Mouse (Mus musculus) neural tube, embryonic 14.5 days (tissue): ENCODE measurements around the gene Rnf157. TPM values are rescaled to one million over a fixed set of nuclear protein-coding genes. Genes with fewer than 3 reads are reported as not detected.

Experiments used
- ATAC-seq: fragments of 200-750 bp; cut with Nextera tagmentation; 2 replicates; pipeline ENCODE4 v1.8.0; 2017; ENCODE audit warnings: low read depth, mild to moderate bottlenecking, moderate TSS enrichment, moderate library complexity
- H3K27ac ChIP-seq: fragments of 300-500 bp; sonication (generic); 2 replicates; pipeline ENCODE4 v1.5.1; 2014; ENCODE audit warnings: low read depth, mild to moderate bottlenecking, control low read depth, low read length, moderate library complexity, mixed read lengths
- H3K27me3 ChIP-seq: fragments of 300-500 bp; sonication (generic); 2 replicates; pipeline ENCODE4 v1.6.1; 2014; ENCODE audit warnings: low read length; ENCODE audit not compliant: control insufficient read depth, insufficient read depth
- H3K36me3 ChIP-seq: fragments of 300-500 bp; sonication (generic); 2 replicates; pipeline ENCODE4 v1.6.1; 2014; ENCODE audit warnings: low read length, mixed read lengths; ENCODE audit not compliant: control insufficient read depth, insufficient read depth
- H3K4me1 ChIP-seq: fragments of 300-500 bp; sonication (generic); 2 replicates; pipeline ENCODE4 v1.6.1; 2014; ENCODE audit warnings: low read length; ENCODE audit not compliant: control insufficient read depth, insufficient read depth
- H3K4me2 ChIP-seq: fragments of 300-500 bp; sonication (generic); 2 replicates; pipeline ENCODE4 v1.6.1; 2014; ENCODE audit warnings: mild to moderate bottlenecking, low read depth, low read length, control low read depth
- H3K4me3 ChIP-seq: fragments of 300-500 bp; sonication (generic); 2 replicates; pipeline ENCODE4 v1.5.1; 2014; ENCODE audit warnings: low read depth, low read length, control low read depth, mixed read lengths
- H3K9ac ChIP-seq: fragments of 300-500 bp; sonication (generic); replicated peaks from 2 replicates; pipeline ENCODE4 v1.6.1; 2014; ENCODE audit warnings: low read depth, mild to moderate bottlenecking, control low read depth, low read length, mixed read lengths
- H3K9me3 ChIP-seq: fragments of 300-500 bp; sonication (generic); 2 replicates; pipeline ENCODE4 v1.6.1; 2016; ENCODE audit warnings: low read length; ENCODE audit not compliant: control insufficient read depth
- WGBS: fragments of 180-500 bp; shearing (Covaris S2); extraction: QIAGEN DNeasy Blood & Tissue Kit; methylation state at CpG from one replicate; pipeline ENCODE4 v1.1.7; 2014; 5-methylcytosine and 5-hydroxymethylcytosine counted together
- polyA plus RNA-seq: library from polyadenylated mRNA; unstranded; fragments of >200 nt; fragmentation: Nextera tagmentation; extraction: Ambion mirVana; gene quantifications from 2 replicates; pipeline ENCODE4 v1.2.1, GENCODE M21; 2014

The Rnf157 gene
- polyA plus RNA-seq, 1 experiment from 2014 or later: 63.5 TPM

DNA sequence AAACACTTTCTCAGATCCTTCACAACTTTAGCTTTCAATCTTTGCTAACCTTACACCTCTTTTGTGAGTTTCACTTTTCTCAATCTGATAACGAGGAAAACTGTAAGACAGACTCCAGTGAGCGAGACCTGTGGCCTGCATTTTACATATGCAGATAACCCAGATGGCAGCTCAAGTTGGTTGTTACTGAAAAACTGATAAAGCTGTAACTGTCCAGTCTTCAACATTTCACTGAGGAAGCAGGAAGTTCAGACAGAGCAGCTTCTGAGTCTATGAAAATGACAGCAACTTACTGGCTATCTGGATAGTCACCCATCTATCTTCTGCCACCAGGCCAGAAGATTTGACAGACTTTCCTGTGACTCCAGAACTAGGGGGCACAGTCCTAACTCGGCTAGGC, 103.2 kb downstream of the Rnf157 start:
- Histone ChIP-seq H3K27ac (no peak overlapping the region), H3K4me1 (peaks cover 5% of the 10 kb centered on the region), H3K9me3 (no peaks in the 10 kb centered on the region), H3K36me3 (0 out of 2 replicates have a peak, but pooled peaks cover 3% of the 10 kb centered on the region), H3K27me3 (no peaks in the 10 kb centered on the region), H3K4me3 (no peak overlapping the region), H3K4me2 (no peak overlapping the region), H3K9ac (no peak overlapping the region)
- no peak for ATAC-seq
- WGBS: 80% methylated on average over 3 of the region's 3 CpGs

DNA sequence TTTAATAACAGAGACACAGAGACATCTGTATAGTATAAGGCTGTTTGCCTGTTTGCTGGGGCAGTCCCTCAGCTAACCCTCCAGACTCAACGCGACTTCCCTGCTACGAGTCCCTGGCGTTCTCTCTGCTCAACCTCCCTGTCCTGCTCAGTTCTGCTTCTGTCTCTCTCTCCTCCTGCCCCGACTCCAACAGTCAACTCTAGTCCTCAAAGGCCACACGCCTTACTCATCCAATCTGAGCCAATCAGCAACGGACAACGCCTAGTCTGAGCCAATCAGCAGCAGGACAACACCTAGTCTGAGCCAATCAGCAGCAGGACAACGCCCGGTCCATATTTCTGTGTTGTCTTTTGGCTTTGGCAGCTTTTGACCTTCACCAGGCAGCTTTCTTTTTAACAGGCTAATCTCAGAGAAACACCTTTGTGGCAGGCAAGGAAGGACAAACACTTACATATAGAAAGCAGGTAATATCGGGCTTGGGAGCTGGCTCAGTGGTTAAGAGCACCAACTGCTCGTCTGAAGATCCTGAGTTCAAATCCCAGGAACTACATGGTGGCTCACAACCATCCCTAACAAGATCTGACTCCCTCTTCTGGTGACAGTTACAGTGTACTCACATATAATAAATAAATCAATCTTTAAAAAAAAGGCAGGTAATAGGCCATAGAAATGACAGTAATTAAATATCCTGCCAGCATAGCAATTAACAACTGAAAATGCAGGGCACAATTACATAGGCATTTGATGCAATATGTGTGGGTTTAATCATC, 104.9 kb downstream of the Rnf157 start:
- Histone ChIP-seq H3K27me3 (no peaks in the 10 kb centered on the region), H3K27ac (no peak overlapping the region), H3K4me3 (no peak overlapping the region), H3K9me3 (no peaks in the 10 kb centered on the region), H3K36me3 (peaks cover 12% of the 10 kb centered on the region), H3K4me2 (no peak overlapping the region), H3K4me1 (peaks cover 5% of the 10 kb centered on the region), H3K9ac (no peak overlapping the region)
- ATAC-seq: no peak
- 92% methylated on average over 12 of the region's 12 CpGs for WGBS

DNA sequence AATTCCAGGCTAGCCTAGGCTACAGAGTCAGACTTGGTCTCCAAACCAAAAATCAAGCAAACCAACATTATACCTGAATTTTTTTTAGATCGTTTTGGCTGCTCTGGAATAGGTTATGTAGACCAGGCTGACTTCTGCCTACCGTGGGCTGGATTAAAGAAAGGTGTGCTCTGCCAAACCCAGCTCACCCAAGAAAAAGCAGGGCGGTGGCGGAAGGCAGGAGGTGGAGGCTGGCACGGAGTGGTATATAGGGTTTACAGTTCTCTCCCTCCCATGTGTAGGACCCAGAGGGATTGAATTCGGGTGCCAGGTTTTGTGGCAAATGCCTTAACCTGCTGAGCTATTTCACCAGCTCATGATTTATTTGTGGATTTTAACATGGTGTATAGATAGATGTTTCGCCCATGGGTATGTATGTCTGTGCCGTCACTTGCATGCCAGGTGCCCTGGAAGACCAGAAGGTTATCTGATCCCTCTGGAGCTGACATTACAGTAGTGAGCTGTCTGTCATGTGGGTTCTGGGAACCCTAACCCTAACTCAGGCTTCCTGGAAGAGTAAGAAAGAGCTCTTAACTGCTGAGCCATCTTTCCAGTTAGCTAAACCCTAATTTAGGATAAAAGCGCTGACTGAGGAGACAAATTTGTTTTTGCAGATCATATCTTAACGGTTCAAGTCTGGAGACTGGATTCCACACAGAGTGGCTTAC, 105.7 kb downstream of the Rnf157 start, which contains the start of gene Exoc7:
TSS of gene Exoc7 (minus strand) at position 215 of the 707 bp plus-strand sequence.
- Histone ChIP-seq H3K4me3 (peak within 1 kb of the TSS; percentile 49), H3K36me3 (peaks cover 18% of the 10 kb centered on the region), H3K9me3 (no peaks in the 10 kb centered on the region), H3K27me3 (no peaks in the 10 kb centered on the region), H3K9ac (peak within 1 kb of the TSS; percentile 53), H3K4me1 (peaks cover 5% of the 10 kb centered on the region), H3K27ac (peak within 1 kb of the TSS; percentile 28; the same call in 1 of the 2 replicates), H3K4me2 (peak within 1 kb of the TSS; percentile 85)
- WGBS: 87% methylated on average over 10 of the region's 10 CpGs
- peak; percentile 29 for ATAC-seq

DNA sequence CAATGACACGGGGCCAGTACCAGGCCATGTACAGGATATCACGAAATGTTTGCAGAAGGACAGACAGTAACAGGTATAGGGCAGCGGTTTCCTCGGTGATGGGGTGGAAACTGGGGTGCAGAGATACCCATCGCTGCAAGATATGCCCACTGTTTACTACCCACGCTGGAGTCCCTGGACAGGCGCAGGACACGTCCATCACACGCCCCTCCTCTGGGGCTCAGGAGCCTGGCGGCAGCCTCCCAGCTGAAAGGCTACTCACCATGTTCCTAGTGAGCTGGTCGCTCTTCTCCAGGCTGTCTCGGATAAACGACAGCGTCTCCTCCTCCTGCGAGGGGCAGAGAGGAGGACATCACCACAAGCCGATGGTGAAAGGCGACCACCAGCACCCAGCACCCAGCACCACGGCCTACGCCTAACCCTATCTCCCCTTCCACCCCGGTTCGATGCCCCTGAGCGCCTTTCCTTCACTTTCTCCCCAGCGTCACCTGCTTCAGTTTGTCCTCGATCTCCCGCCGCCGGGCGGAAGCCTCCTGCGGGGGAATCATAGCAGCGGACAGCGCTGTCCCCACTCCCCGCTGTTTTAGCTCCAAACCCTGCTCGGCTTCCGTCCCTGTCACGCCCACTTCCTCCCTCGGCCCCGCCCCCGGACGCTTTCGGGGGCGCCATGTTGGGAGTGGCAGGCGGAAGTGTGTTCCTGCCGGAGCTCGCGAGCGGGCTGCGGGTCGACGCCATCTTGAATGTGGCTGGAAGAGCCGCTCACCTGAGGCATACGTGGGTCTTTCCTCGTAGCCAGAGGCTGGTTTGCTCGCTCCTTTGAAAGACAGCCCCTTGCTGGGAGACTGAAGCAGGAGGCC, 106.5 kb downstream of the Rnf157 start:
- peak; percentile 91 for ATAC-seq
- 3% methylated on average over 53 of the region's 53 CpGs for WGBS
- H3K27ac ChIP-seq: peak overlapping the region; percentile 28; the same call in 1 of the 2 replicates
- no peaks in the 10 kb centered on the region for H3K9me3 ChIP-seq
- H3K9ac ChIP-seq: peak overlapping the region; percentile 53
- H3K27me3 ChIP-seq: no peaks in the 10 kb centered on the region
- peaks cover 5% of the 10 kb centered on the region for H3K4me1 ChIP-seq
- H3K4me3 ChIP-seq: peak overlapping the region; percentile 49
- H3K36me3 ChIP-seq: peaks cover 21% of the 10 kb centered on the region
- H3K4me2 ChIP-seq: peak overlapping the region; percentile 85

DNA sequence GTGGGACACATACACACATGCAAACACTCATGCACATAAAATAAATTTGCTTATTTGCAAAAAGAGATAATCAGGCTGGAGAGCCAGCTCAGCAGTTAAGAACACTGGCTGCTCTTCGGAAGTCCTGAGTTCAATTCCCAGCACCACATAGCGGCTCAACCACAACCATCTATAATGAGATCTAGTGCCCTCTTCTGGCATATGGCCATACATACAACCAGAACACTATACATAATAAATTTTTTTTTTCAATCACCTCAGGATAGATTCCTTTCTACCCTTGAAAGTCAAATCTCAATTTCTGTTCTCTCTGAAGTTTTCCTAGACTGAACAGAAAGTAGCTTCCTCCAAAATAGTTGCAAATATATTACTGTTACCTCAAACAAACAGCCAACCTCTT, 107.4 kb downstream of the Rnf157 start:
- H3K4me3 ChIP-seq: peak overlapping the region; percentile 49
- H3K9ac ChIP-seq: no peak overlapping the region
- no peaks in the 10 kb centered on the region for H3K27me3 ChIP-seq
- no peak overlapping the region for H3K27ac ChIP-seq
- H3K9me3 ChIP-seq: no peaks in the 10 kb centered on the region
- peak overlapping the region; percentile 85 for H3K4me2 ChIP-seq
- H3K4me1 ChIP-seq: peaks cover 5% of the 10 kb centered on the region
- peaks cover 30% of the 10 kb centered on the region for H3K36me3 ChIP-seq
- ATAC-seq: no peak
- WGBS: 98% methylated on average over 2 of the region's 2 CpGs

DNA sequence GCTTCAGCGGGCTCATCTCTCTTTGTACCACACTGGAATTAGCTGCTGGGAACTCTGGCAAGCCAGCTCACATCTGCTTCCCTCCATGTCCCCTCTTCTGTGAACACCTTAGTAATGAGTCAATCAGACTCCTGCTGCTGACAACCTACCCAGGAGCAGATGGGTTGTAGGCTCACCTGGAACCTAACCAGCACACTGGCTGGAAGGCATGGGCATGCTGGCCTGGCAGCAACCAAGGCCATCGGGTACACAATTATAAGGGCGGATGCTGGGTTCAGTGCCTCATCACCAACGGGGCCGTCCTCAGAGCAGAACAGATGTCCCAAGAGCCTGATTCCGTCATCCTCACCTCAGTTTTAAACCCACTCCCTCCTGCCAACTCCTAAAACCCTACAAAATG, 114.2 kb downstream of the Rnf157 start:
- ATAC-seq: no peak
- Histone ChIP-seq H3K27me3 (no peaks in the 10 kb centered on the region), H3K4me2 (no peak overlapping the region), H3K4me3 (no peak overlapping the region), H3K9ac (no peak overlapping the region), H3K9me3 (no peaks in the 10 kb centered on the region), H3K36me3 (peaks cover 76% of the 10 kb centered on the region), H3K4me1 (0 out of 2 replicates have a peak, but pooled peaks cover 3% of the 10 kb centered on the region), H3K27ac (no peak overlapping the region)
- WGBS: 87% methylated on average over 6 of the region's 6 CpGs

DNA sequence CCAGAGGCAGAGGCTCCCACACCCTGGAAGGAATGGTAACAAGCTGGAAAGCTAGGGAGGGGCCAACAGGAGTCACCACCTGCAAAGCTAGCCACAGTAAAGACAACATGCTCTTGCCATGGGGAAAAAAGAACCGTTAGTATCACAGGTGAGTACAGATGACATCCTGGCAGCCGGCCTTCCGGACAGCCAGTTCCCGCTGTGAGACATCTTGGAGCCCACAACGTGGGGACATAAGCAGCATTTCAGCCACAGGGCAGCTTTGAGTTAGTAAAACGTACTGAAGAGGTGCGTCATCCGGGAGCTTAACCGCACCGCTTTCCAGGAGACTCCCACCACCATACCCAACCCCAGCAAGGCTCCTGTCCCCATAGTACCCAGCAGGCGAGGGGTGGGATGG, 114.6 kb downstream of the Rnf157 start:
- no peak for ATAC-seq
- Histone ChIP-seq H3K36me3 (peaks cover 77% of the 10 kb centered on the region), H3K27ac (no peak overlapping the region), H3K9me3 (no peaks in the 10 kb centered on the region), H3K4me2 (no peak overlapping the region; the same call in 1 of the 2 replicates), H3K4me1 (0 out of 2 replicates have a peak, but pooled peaks cover 3% of the 10 kb centered on the region), H3K9ac (no peak overlapping the region), H3K27me3 (no peaks in the 10 kb centered on the region), H3K4me3 (no peak overlapping the region)
- 93% methylated on average over 11 of the region's 11 CpGs for WGBS

DNA sequence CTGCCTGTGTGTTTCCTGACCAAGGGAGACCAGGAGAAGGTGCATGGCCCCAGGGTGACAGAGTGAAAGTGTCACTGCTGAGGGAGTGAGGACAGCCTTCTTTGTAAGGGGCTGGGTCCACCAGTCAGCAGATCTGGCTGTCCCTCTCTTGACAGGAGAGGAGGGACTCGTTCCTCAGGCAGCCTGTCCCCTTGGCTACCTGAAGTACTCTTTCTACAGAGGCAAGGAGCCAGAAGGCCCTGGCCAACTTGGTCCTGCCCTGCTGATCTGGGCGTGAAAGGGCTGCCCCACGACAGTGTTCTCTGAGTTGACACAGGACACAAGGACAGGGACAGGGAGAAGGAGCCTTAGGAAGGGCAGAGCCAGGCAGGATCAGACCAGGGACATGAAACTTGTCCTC, 115.8 kb downstream of the Rnf157 start:
- Histone ChIP-seq H3K4me2 (no peak overlapping the region), H3K27ac (no peak overlapping the region), H3K4me3 (no peak overlapping the region), H3K4me1 (0 out of 2 replicates have a peak, but pooled peaks cover 3% of the 10 kb centered on the region), H3K9ac (no peak overlapping the region), H3K27me3 (no peaks in the 10 kb centered on the region), H3K9me3 (no peaks in the 10 kb centered on the region), H3K36me3 (peaks cover 78% of the 10 kb centered on the region)
- 85% methylated on average over 3 of the region's 3 CpGs for WGBS
- no peak for ATAC-seq
